Mouse (Mus musculus) adipocyte (in vitro differentiated cells): Measurements from ENCODE around the gene Tsc1.

Source experiments
- DNase-seq: peaks from one replicate; pipeline ENCODE4 v3.0.0-alpha.2; 2016; ENCODE audit warnings: low spot score

The Tsc1 gene

DNA sequence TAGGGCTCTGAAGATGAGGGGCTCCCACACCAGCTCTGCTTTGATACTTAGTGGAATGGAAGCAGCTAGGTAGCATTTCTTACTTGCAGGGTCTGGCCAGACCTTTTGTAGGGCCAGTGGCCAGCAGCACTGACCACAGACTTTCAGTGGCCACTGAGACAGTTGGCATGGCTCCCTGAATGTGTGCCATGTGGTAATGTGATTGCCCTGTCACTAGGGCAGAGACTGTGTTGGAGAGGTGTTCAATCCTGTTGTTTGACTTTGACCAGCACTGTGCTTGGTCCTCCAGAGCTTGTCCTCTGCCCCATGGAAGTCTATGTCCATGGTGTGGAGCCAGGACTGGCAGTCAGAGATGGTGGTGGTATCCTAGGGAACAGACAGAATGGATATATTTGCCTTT is 9.5 kb downstream of the Tsc1 start:
- peak; percentile 76 for DNase-seq

GRCm38 (mm10) chr2:28653351-28653750 is 12.3 kb downstream of the Tsc1 start:
- no peak for DNase-seq

DNA sequence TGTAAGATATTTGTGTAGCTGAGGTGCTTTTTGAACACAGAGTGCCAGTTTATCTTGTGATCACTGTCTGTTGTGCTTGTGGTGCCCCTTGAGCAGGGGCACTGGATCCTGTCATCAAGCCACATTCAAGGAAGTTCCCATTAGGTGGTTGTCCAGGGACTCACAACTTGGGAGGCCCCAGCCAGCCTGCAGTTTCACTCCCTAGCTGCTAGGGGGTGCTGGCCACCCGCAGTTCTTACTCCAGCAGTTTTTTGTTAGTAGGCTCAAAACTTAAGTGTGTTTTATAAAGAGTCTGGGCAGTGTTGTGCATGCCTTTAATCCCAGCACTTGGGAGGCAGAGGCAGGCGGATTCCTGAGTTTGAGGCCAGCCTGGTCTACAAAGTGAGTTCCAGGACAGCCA is 13.3 kb downstream of the Tsc1 start:
- DNase-seq, result no peak

DNA sequence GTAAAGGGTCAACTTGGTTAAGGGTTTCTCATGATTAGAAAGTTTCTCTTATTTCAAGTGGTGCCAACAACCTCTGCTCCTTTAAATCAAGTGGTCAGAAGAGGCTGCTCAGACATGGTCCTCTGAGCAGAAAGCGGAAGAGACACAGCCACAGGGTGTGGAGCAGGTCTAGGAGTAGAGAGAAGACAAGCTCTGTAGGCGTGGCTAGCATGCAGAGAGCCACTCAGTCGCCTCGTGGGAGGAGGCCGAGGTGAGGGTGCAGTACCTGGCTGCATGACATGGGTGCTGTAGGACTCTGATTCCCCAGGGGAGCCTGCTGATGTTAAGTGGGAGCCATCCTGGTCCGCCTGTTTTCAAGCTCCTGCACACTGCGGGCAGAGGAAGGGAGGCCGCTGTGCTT is 15.2 kb downstream of the Tsc1 start:
- DNase-seq, result no peak

- DNase-seq, result no peak
Measured at GRCm38 (mm10) chr2:28662891-28663290, 21.9 kb downstream of the Tsc1 start.

GRCm38 (mm10) chr2:28665818-28666217 is 24.8 kb downstream of the Tsc1 start:
- DNase-seq, result no peak

- DNase-seq, result no peak
Measured at GRCm38 (mm10) chr2:28671438-28671837, 30.4 kb downstream of the Tsc1 start.

DNA sequence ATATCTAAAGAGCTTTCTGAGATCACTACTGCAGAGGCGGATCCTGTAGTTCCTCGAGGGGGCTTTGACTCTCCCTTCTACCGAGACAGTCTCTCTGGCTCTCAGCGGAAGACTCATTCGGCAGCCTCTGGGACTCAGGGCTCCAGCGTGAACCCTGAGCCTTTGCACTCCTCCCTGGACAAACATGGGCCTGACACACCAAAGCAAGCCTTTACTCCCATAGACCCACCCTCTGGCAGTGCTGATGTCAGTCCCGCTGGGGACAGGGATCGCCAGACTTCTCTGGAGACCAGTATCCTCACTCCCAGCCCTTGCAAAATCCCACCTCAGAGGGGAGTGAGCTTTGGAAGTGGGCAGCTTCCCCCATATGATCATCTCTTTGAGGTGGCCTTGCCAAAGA is 35.0 kb downstream of the Tsc1 start:
- DNase-seq, result no peak

GRCm38 (mm10) chr2:28680710-28681109 is 39.7 kb downstream of the Tsc1 start:
- peak; percentile 15 for DNase-seq

DNA sequence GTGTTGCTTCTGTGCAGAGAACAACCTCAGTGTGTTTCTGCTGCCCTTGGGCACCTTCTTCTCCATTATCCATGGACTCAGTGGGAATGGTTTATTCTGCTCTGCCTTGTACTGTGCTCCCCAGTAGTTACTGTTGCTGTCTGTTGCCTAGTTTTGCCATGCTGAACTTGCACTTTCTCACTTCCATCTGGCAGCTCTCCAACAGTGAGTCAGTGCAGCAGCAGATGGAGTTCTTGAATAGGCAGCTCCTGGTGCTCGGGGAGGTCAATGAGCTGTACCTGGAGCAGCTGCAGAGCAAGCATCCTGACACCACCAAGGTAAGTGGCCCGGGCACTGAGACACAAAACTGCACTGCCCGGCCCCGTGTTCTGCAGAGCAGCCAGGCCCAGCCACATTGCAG is 40.7 kb downstream of the Tsc1 start:
- DNase-seq, result peak; percentile 68

DNA sequence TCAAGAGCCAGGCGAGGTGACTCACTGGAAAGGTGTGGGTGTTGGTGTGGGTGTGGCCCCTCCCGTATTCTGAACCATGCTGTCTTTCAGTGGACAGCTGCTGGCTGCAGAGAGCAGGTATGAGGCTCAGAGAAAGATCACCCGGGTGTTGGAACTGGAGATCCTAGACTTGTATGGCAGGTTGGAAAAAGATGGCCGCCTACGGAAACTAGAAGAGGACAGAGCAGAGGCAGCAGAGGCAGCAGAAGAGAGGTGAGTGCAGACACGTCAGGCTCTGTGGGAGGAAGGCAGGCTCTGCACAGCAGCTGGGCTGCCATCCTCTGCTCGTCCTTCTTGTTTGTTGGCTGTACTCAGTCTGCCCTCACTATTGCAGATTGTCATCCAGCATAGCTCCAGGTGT is 44.9 kb downstream of the Tsc1 start:
- DNase-seq, result no peak

- DNase-seq, result peak; percentile 26
Measured at GRCm38 (mm10) chr2:28688431-28688830, 47.4 kb downstream of the Tsc1 start.

- no peak for DNase-seq
Measured at GRCm38 (mm10) chr2:28692692-28693091, 51.7 kb downstream of the Tsc1 start.

DNA sequence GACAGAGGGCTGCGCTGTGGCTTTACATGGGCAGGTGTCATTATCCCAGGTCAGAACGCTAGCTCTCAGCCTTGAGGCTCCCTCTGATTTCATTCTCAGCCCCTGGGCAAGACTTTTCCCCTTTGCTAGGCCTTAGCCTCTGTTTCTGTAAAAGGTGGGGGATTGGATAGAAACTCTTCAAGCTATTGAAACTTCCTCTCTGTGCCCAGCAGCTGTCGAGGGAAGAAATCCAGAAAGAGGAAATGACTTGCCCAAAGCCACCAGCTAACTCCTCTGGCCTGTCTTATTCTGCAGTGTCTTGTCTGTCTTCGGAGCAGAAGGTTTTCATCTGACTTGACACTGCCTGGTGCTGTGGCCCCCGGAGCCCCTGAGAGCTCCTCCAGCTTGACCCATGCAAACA is 57.5 kb downstream of the Tsc1 start:
- no peak for DNase-seq

DNA sequence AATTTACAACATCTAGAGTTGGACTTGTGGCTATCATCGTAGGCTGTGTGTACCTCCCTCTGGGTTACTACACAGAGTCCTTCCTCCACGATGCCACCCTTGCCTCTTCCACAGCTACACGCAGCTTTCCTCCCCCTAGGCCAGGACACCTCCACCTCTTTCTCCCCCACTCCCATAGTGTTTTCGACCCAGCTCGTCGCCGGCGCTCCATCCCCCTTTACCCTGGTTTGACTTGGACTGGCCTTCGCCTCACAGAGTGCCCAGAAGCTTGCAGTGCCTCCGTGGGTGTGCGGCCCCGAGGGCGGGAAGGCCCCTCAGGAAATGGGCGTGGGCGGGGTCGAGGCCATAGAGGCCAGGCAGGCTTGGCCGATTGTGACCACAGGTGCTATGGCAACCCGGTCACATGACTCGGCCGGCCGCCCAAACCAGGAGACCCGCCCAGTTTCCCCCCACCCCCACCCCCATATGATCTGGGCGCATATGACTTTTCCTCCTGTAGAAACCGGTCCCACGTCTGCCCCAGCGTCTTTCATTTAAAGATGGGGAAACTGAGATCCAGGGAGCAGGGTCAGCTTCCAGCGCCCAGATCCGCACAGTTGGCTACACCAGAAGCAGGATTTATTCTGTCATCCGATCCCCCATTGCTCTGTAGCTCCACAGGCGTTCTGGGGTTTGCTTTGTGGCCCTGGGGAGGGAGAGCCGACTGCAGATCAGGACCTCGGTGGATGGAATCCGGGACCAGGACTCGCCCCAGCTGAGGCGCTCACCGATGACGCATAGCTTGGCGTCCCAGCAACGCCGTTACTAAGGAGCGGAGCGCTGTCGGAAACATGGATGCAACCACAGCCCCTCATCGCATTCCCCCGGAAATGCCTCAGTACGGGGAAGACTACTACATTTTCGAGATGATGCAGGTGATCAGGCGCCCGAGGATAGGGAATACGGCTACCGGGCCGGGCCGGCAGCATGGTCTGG is 58.6 kb downstream of the Tsc1 start, which contains the start of the genes Spaca9 and Ak8:
Gene Spaca9 (minus strand): TSS at position 367 of the 975 bp plus-strand sequence.
Gene Ak8 (plus strand): TSS at position 804 of the 975 bp plus-strand sequence.
- peak; percentile 45 for DNase-seq

DNA sequence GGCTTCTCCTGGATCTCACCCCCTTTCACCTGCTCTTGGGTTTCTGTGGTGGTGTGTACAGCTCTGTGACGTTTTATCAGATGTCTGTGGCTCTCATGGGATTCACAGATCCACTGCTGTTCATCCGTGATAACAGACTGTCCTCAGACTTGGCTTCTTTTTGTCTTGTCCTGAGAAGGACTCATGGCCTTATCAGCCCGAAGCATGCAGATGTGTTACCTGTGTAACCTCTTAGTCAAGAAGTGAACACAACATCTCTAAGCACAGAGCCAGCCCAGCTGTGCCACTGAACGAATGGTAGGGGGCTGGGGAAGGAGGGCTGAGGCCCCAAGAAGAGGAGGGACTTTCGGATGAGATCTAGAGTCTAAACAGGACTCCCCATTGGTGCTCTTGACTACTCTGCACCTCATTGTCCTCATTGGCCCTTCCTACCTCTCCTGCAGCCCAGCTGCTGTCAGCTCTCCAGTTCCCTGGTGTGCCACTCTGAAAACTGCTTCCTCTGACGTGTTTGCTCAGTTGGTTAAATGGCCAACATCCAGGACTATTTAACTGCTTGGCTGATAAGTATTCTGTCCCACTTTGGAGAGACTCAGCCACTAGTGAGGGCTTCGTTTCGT is 60.7 kb downstream of the Tsc1 start:
- no peak for DNase-seq

DNA sequence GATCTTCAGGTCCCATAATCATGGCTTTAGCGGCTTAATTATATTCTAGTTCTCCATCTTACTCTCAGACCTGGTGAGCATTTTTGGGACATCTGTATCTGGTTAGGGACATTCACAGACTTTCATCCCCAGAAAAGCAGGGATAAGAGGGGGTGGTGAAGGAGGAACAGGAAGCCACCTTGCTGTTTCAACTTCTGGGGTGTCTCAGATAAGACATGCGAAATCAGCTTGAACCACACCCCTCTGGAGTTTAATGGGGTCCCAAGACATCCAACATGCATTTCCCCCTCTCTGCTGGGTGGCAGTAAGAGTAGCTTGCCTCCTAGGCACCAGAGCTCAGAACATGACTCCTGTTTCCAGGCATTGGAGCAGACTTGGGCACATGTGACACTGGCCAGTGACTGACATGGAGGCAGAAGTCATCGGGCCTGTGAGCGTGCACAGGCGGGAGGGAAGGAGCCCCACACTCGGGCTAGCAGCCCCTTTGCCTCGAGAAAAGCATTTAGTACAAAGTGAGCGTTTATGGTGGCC is 65.1 kb downstream of the Tsc1 start:
- no peak for DNase-seq

- no peak for DNase-seq
Measured at GRCm38 (mm10) chr2:28706787-28707186, 65.8 kb downstream of the Tsc1 start.

DNA sequence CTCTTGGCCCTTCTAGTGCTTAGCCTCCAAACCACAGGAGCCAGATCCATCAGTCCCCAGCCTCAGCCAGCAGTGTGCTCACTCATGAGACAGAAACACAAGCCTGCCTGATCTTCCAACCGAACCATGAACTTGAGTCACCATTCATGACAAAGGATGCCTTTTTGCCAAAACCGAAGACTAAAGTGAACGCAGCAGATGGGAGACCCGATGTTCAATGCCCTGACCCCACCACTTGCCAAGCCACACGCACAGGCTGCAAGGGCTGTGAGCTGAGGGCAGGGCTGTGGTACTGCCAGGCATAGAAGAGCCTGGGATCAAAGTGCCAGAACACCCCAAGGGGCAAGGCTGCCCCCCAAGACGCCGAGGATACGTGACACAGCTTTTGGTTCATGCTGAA is 72.0 kb downstream of the Tsc1 start:
- DNase-seq, result no peak

GRCm38 (mm10) chr2:28722419-28722818 is 81.4 kb downstream of the Tsc1 start:
- no peak for DNase-seq

DNA sequence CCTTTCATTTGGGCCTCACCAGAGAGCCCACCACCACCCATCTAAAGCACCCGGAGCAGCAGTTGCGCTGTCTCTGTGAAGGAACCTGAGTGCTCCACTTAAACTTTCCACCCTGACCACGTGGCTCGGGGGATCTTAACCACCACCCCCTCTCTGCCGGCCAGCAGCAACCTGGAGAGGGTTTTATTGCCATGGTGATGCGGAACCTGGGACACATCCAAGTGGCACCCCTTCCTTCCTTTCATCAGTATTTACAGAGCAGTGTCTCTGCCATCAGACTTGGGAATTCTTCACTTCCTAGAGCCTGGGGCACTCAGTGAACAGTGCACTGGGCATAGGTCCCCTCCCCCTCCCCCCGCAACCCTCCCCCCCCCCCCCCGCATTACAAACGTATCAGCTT is 82.9 kb downstream of the Tsc1 start:
- no peak for DNase-seq

DNA sequence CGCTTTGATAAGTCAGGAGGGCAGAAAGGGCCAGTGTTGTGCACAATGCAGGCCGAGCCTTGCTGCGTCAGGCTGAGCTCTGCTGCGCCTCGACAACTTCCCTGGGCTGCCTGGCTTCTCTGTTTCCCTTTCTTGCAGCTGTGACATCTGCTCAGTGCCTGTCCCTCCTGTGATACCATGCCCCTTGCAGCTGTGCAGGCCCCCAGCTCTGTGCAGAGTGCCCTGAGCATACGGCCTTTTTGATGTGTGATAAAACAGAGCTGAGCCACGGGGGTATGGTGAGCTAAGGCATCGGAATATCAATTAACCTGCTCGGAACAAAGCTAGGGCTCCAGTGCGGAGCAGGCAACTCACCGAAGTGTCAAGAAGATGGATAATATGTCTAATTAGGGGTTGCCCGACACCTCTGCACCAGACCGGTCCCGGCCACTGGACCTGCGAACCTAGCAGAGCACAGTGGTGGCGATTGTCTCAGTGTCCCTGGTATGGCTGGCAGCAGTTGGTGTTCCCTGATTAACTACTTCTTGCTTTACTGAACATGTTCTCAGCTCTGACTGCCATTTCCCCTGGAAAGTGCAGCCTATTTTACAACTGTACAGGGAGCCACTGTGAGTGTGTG is 86.9 kb downstream of the Tsc1 start:
- no peak for DNase-seq

GRCm38 (mm10) chr2:28730676-28731075 is 89.6 kb downstream of the Tsc1 start:
- DNase-seq, result no peak
